Mouse (Mus musculus): ENCODE data around the gene Wdr91.

GRCm38 (mm10) chr6:34938280-34938928 is 27.7 kb upstream of the Wdr91 start:
- no peak for TF ChIP-seq ZC3H11A (IDR thresholded peaks at IDR 0.05; ENCODE audit: borderline replicate concordance, low read depth, low read length)
- no peak for TF ChIP-seq HCFC1 (IDR thresholded peaks at IDR 0.05; ENCODE audit: borderline replicate concordance, insufficient read depth, low read length)
- TF ChIP-seq MAFK (IDR thresholded peaks at IDR 0.05; ENCODE audit: insufficient read depth, low read depth, low read length), result no peak
